Mouse (Mus musculus) liver, adult 2 months (tissue): ENCODE results near the gene Thap11.

Source experiments
- CTCF ChIP-seq: fragments of 200-500 bp; IDR thresholded peaks from 2 replicates; pipeline ENCODE4 v1.5.1; 2011; ENCODE audit warnings: low read depth, low read length, control low read depth
- POLR2A ChIP-seq: fragments of 200-500 bp; IDR thresholded peaks from 2 replicates; pipeline ENCODE4 v1.6.1; 2011; ENCODE audit warnings: low read length, control low read depth; ENCODE audit not compliant: insufficient read depth; ENCODE audit errors: extremely low read depth

DNA sequence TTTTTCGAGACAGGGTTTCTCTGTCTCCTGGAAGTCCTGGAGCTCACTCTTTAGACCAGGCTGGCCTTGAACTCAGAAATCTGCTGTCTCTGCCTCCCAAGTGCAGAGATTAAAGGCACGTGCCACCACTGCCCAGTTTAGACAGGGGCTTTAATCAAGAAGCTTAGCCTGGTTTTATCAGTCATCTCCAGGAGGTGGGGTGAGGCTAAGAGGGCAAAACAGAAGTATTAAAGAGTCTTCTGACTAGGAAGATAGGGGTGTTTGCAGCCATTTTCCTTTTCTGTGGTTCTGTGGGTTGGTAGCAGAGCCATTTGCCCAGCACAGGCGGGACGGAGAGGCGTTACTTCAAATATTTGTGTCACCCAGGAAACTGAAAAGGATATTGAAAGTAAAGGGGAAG is 4.4 kb downstream of the Thap11 start:
- TF ChIP-seq POLR2A (no peak), CTCF (no peak)
